Mouse (Mus musculus): Measurements from ENCODE around the gene Gm10762. TPM values are rescaled to one million over a fixed set of nuclear protein-coding genes. Genes with fewer than 3 reads are reported as not detected.

The Gm10762 gene
- total RNA-seq, 2 experiments from 2014 or later = 10.4 to 12.1 TPM

Small RNAs within 50 kb of the gene (microRNA-seq; reads per million reads assigned to microRNA genes)
- gene Gm22859 = 0 reads per million in 2 experiments

Other genes starting within 250 kb of the Gm10762 start
- gene Tmem87b, start 149.6 kb downstream of the Gm10762 start, total RNA-seq (2021) = 10 to 100 TPM; 20.4 to 21.8 TPM
- under 1 TPM; 0.47 to 0.72 TPM for gene Fbln7, start 104.7 kb downstream of the Gm10762 start, total RNA-seq (2021)
- gene Zc3h8, start 23.6 kb downstream of the Gm10762 start, total RNA-seq (2021) = 1 to 10 TPM; 7.5 to 8.7 TPM
- gene Zc3h6, start 323 bp downstream of the Gm10762 start, total RNA-seq (2021) = 1 to 10 TPM; 2.6 to 4.8 TPM
- gene Vinac1, start 80.4 kb upstream of the Gm10762 start, total RNA-seq (2021) = not detected
- gene Ttl, start 98.2 kb upstream of the Gm10762 start, total RNA-seq (2021) = 10 to 100 TPM; 20.0 to 22.7 TPM
- 10 to 100 TPM; 10.2 to 10.9 TPM for gene Polr1b, start 133.3 kb upstream of the Gm10762 start, total RNA-seq (2021)
- 10 to 100 TPM; 13.0 to 13.1 TPM for gene Chchd5, start 162.0 kb upstream of the Gm10762 start, total RNA-seq (2021)
- 10 to 100 TPM; 12.4 to 13.9 TPM for gene Slc20a1, start 231.0 kb upstream of the Gm10762 start, total RNA-seq (2021)

All from heart, adult 18-20 months (tissue).